Mouse (Mus musculus): ENCODE results near the gene Gm49353. TPM values are rescaled to one million over a fixed set of nuclear protein-coding genes. Genes with fewer than 3 reads are reported as not detected.

The Gm49353 gene
- not detected for polyA plus RNA-seq (2014; fragmentation: Illumina TruSeq; extraction: RNeasy Lipid Tissue Mini Kit (QIAGEN cat#74804); ENCODE audit: low read depth, low replicate concordance)

DNA sequence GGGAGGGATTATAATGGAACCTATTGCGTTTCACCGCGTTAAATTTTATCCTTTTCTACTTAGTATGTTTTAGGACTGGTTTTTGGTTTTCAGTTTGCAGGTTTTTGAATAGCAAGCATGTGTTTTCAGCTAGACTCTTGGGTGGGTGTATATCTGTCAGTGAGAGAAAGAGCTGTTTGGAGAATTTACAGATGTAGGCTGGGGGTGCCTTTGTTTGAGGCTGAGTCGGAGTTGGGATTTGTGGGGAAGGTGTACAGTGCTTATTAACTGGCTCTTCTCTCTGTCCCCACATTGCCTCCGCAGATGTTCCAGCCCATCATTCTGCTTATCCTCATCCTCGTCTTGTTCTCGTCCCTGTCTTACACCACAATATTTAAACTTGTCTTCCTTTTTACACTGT, at the start of gene Gm49353:
Gm49353 (plus strand) TSS at position 313 of the 400 bp plus-strand sequence.

GRCm38 (mm10) chr10:29211453-29211852, 12.7 kb downstream of the Gm49353 start, which contains the start of gene 9330159F19Rik:
Gene 9330159F19Rik, plus strand, starts transcription at chr10:29211606.

Other genes starting within 250 kb of the Gm49353 start
- not detected for gene 2310057J18Rik, start 212.7 kb upstream of the Gm49353 start, polyA plus RNA-seq (2014; fragmentation: Illumina TruSeq; extraction: RNeasy Lipid Tissue Mini Kit (QIAGEN cat#74804); ENCODE audit: low read depth, low replicate concordance)
- not detected for gene Soga3, start 55.1 kb upstream of the Gm49353 start, polyA plus RNA-seq (2014; fragmentation: Illumina TruSeq; extraction: RNeasy Lipid Tissue Mini Kit (QIAGEN cat#74804); ENCODE audit: low read depth, low replicate concordance)
- 0.16 TPM for gene 9330159F19Rik, start 12.7 kb downstream of the Gm49353 start, polyA plus RNA-seq (2014; fragmentation: Illumina TruSeq; extraction: RNeasy Lipid Tissue Mini Kit (QIAGEN cat#74804); ENCODE audit: low read depth, low replicate concordance)
- gene Echdc1, start 114.2 kb downstream of the Gm49353 start, polyA plus RNA-seq (2014; fragmentation: Illumina TruSeq; extraction: RNeasy Lipid Tissue Mini Kit (QIAGEN cat#74804); ENCODE audit: low read depth, low replicate concordance): 29.4 TPM
- 55.0 TPM for gene Rnf146, start 163.5 kb downstream of the Gm49353 start, polyA plus RNA-seq (2014; fragmentation: Illumina TruSeq; extraction: RNeasy Lipid Tissue Mini Kit (QIAGEN cat#74804); ENCODE audit: low read depth, low replicate concordance)